In the genomic region with DNA sequence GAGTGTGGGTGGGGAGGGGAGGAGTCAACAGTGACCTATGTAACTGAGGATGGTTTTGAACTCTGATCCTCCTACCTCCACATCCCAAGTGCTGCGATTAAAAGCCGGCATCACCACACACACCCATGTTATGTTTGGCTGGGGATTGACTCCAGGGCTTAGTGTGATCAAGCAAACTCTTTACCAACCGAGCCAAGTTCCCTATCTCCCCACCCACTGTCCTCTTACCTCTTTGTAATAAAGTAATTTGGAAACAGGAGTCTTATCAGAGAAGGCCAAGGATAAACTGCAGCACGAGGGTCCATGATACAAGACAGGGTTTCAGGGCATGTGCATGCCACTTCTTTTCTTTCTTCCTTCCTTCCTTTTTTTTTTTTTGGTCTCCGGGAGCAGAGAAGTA, we compare ENCODE assay signal across 1 mouse cellular context.
TF ChIP-seq lines count a peak whose summit lies in the region.

No protein-coding gene starts in this region.

TF ChIP-seq in MEL, 35 proteins besides CTCF, POLR2A, EP300 and RAD21 (continued from another document):
- TF ChIP-seq TAL1 (IDR thresholded peaks at IDR 0.05; ENCODE audit: low read length) (peak; percentile 31; the same call in 1 of the 2 replicates), JUND (IDR thresholded peaks at IDR 0.05; ENCODE audit: low read depth, low read length) (no peak), MAX (IDR thresholded peaks at IDR 0.05; ENCODE audit: low read length) (peak; percentile 86), BHLHE40 (IDR thresholded peaks at IDR 0.05; ENCODE audit: borderline replicate concordance, low read depth, low read length) (peak; percentile 57), TBP (IDR thresholded peaks at IDR 0.05; ENCODE audit: low read depth, low read length) (peak; percentile 72), MYC (IDR thresholded peaks at IDR 0.05; ENCODE audit: low read depth, low read length) (peak; percentile 59), USF1 (IDR thresholded peaks at IDR 0.05; ENCODE audit: low read depth, low read length) (no peak), NRF1 (IDR thresholded peaks at IDR 0.05; ENCODE audit: insufficient read depth, low read depth, low read length, poor library complexity, severe bottlenecking) (no peak), TCF12 (IDR thresholded peaks at IDR 0.05; ENCODE audit: low read depth, low read length) (peak; percentile 60; the same call in 1 of the 2 replicates), SIN3A (IDR thresholded peaks at IDR 0.05; ENCODE audit: low read length) (peak; percentile 57; the same call in 1 of the 2 replicates), UBTF (IDR thresholded peaks at IDR 0.05; ENCODE audit: borderline replicate concordance, insufficient read depth, low read depth, low read length) (no peak), POLR2AphosphoS2 (IDR thresholded peaks at IDR 0.05; ENCODE audit: low read length) (no peak), GABPA (IDR thresholded peaks at IDR 0.05; ENCODE audit: low read depth, low read length) (0 out of 2 replicates have a peak, but pooled peaks have one; percentile 58), ETS1 (IDR thresholded peaks at IDR 0.05; ENCODE audit: low read depth, low read length) (peak; percentile 65), GATA1 (IDR thresholded peaks at IDR 0.05; ENCODE audit: low read depth, low read length) (peak; percentile 52)
